Mouse (Mus musculus) B cell, adult 62 days (primary cell): Measurements from ENCODE around the gene Cttn. TPM values are rescaled to one million over a fixed set of nuclear protein-coding genes. Genes with fewer than 3 reads are reported as not detected.

Experiments
- total RNA-seq: library from RNA; stranded (reverse); gene quantifications from 4 replicates; pipeline ENCODE4 v1.2.4, GENCODE M21; 2023

Cttn gene
- 0.35 to 2.3 TPM (median 1.1 TPM) in 4 replicates for total RNA-seq

DNA sequence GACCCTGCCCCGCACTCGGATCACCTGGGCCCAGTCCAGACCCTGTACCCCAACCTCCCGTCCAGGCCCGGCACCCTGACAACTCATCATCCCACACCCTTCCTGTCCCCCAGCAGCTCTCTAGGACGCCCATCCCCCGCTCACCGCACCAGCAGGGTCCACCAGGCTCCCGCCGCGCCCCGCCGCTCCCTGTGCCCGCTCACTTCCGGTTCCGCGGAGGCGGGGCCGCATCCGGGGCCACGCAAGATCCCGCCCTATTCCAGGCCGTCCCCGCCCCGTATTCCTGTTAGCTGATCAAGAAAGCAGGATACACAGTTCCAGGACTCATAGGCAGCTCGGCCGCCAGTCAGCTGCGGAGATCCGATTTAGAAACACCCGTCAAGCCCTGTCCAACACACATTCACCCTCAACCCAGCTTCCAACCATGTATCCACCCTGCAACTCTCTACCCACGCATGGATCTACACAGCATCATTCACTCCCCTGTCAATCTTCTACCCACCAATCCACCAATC, at the start of gene Cttn:
Gene Cttn, minus strand, starts transcription at position 465 of the 515 bp plus-strand sequence.

Other genes with a start within 250 kb of the Cttn start
- gene Ppfia1, start 82.7 kb upstream of the Cttn start, total RNA-seq, result 91.1 to 119 TPM (median 104 TPM) in 4 replicates
- gene Fadd, start 111.5 kb upstream of the Cttn start, total RNA-seq, result 4.9 to 5.6 TPM (median 5.3 TPM) in 4 replicates